Mouse (Mus musculus) embryo, embryonic 11.5 days (tissue): ENCODE measurements at regions not wholly inside any gene's neighbourhood (a gene's known extent, or its start where the extent isn't known, plus 50 kb on each side); places are given as distances from the start of the nearest gene placed in this dataset.

Experiments
- DNase-seq: peaks from one replicate; pipeline ENCODE4 v3.0.0-alpha.2; 2012; ENCODE audit warnings: low read depth, low spot score

DNA sequence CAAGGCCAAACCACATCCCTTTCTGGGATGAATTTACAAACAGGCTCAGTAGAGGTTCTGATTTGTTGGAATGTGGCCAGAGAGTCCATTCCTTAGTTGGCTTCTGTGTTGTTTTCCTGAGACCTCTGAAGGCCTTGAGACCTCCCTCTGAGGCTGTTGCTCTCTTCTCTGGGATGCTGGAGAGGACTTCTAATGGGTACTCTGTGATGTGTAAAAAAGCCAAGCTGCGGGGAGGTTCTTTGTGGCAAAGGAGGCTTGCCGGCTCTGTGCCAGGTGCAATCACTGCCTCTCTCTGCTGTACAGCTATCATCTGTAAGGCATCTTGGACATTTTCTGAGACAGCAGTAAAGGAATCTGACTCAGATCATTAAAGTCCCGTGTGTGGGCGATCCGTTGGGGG is 192.3 kb downstream of the Gm5447 start:
- no peak for DNase-seq

DNA sequence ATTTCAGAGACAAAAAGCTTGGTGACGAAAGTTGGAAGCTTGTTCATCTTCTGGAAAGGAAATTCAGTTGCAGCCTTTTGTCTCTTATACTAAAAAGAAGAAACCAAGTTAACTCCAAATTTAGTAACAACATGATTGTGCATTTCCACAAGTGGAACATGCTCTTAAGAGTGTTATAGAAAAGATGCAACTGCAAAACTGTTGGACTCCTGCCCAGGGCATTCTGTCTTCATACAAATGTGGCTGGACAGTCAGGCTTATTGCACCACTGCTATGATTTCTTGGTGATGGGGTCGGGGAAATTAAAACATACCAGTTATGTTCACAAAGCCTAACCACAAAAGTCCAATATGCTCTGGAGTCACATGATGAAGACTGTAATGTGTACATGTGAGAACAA is 194.8 kb downstream of the Gm5447 start:
- DNase-seq: no peak

DNA sequence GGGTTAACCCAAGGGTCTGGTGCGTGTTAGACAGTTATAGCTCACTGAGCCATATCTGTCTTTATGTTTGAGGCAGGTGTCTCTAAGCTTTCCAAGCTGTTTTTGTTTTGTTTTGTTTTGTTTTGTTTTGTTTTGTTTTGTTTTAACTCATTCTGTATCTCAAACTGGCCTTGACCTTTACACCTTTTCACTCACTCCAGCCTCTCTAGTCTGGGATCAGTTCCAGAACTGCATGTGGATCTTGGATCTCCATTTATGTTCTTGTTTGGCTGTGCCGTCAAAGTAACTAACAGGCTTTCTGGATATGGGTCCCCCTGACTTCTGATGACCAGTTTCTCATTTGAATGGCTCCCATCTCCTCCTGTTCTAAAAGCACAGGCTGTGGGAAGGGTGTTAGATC is 197.7 kb downstream of the Gm5447 start:
- DNase-seq: no peak

DNA sequence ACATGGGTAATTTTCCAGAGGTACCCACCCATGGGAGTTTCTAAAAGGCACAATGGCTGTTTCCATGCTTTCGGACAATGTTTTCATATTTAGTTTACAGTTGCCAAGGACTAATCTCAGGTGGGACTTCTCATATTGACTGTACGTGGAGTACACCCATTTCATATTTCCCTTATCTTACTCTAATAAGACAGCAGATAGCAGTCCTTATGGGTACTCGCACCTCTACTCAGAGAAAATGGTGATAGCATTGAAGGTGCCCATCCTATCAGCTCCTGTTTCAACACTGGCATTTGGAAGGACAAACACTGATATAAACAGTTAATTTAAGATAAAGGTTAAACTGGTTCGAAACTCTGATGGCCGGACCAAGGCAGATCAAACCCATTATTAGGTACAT is 198.6 kb downstream of the Gm5447 start:
- DNase-seq: no peak

DNA sequence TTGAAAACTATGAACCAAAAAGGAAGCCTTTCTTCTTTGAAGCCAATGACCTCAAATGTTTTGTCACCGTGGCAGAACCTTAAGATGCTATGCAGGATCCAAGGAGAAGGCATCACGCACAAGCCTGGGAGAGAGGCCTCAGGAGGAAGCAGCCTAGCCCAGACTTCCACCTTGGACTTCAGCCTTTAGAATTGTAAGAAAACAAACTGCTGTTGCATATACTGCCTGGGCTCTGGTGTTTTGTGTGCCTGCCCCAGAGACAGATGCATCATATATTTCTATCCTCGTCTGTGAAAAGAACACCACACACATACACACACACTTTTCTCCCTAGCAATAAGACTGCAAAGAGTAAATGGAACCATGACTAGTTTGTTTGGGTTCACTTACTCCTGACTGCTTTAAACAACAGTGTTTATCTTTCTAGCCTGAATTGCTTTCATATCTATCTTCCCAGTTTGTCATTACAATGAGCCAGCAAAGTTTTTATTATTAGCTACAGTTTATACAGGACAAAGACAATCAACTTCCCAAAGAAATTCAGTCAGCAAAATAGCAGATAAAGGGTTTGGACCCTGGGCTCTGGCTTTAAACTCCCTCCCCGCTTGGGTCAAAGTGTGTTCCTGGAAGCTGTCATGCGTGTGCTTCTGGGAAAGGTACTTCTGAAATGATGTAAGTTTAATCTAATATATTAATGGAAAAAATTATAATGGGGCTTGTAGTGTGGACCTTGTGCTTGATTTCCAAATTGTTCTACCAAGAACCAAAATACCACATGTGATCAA is 204.2 kb downstream of the Gm5447 start:
- DNase-seq: no peak

DNA sequence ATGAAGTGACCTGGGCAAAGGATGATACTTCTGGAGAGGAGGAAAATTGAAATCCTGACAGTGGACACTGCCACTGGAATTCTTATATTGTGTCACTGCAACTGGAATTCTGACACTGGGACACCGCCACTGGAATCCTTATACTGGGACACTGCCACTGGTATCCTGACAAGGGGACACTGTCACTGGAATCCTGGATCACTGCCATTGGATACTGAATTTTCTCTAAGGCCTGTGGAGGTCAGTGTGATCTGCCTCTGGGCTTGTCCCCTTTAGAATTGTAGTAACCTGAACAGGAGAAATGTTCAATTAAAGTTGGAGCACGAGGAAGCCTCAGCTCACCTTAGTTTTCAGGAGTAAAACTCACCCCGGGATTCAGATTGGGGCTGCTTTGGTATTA is 205.0 kb downstream of the Gm5447 start:
- DNase-seq: no peak

DNA sequence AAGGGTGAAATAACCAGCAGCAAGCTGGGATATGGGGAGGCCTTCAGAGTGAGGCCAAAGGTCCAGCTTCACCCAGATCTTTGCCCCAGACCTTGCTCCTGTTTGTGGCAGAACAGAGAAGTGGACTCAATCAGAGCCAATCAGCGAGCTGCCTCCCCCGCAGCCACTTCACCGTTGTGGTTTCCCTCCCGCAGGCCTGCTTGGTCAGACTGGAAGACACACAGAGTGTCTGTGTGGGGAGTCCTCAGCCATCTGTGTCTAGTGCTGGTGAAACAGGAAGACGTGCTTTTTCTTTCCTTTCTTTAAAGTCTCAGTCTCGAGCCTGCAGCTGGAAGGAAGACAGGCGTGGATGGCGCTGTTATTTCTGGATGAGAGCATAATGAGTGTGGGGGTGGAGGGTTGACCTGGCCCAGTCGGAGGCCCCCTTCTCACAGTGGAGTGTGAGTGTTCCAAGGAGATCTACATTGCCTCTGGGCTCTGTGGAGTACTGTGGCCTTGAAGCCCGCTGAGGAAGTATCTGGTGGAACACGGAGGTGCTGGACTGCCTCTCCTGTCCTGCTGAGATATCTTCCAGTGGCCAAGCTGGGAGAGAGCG is 205.5 kb downstream of the Gm5447 start:
- DNase-seq: no peak

DNA sequence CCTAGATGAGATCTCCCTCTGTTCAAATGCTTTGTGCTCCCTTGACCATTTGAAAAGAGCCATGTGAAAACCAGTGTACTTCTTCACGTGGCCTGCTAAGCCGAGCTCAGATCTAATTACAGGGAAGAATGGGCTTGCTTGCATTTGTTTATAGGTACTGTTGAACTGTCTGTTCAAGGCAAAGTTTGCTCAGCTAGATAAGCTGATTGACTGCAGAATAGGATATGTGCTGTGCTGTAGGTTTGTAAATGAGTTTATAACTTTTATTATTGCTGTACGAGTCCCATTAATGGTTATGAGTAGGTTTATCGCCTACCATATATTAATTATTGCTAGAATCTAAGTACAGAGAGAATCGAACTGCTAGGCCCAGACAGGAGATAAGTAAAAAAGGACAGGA is 207.5 kb downstream of the Gm5447 start:
- DNase-seq: no peak

DNA sequence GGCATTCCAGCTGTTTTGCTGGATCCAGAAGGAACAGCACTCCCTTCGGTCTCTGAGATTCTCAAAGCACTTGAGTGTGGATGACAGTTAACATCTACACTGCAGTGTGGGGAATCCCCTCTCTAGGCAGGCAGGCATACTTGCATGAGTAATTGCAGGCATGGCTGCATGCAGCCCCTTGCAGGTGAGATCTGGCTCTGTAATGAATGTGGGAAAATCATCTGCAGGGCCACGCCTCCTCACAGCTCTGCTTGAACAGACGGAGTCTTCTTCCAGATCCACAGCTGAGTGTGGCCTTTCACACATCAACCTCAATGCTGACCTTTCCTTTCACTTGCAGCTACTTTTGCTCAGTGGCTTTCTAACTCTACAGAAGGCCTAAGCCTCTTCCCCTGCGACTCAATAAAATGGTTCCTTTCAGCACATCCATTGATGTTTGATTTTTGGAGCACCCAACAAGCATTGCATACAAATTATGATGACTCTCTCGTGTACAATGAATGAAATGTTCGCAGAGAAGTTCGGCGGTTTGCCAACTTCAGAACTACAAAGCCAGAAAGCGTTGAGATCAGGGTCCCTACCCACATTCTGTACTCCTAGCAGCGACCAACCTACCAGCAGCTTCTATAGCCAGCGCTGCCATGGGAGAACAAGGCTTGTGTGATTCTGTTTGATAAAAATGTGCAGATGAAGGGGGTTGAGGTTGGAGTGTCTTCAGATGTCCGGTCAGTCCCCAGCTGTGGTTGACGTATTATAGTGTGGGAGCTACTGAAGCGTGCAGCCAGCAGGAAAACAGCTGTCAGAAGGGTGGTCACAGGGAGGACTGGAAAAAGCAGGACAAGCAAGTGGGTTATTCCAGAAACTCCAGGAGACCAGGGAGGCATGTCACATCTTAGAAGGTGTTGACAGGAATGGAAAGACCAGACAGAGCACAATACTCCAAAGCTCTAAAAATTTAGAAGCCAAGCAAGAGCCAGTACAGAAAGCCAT is 211.1 kb downstream of the Gm5447 start:
- DNase-seq: no peak

DNA sequence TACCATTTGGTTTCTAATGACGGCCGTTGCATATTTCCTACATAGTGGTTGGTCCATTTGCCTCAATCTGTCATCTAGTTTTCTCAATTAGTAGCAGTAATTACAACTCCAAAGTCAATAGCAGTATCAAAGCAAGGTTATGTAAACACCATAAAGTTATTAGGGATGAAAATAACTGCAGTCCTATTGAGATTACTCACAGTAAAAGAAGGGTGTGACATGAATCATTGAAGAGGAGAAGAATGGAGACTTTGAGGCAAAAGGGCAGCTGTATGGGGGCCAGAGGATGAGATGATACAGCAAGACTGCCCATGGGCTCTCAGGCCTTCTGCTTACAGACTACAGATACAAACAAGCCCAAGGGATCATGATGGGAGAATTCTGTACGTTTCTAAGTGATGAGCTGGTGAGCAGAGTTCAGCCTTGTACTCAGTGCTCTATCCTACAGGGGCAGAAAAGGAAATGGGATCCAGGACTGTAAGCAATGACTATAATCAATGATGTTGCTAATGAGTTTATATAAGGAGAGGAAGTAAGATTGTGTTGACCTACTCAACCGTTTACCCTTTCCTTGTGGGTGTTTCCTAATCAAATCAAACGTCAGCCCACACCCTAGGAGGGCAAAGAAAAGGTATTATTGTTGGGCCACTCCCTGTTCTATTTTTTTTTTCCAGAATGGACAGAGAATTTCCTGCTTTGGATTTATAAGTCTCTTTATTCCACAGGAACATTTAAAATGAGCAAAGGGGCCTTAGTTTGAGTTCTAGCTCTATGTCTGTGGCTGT is 213.0 kb downstream of the Gm5447 start:
- no peak for DNase-seq

DNA sequence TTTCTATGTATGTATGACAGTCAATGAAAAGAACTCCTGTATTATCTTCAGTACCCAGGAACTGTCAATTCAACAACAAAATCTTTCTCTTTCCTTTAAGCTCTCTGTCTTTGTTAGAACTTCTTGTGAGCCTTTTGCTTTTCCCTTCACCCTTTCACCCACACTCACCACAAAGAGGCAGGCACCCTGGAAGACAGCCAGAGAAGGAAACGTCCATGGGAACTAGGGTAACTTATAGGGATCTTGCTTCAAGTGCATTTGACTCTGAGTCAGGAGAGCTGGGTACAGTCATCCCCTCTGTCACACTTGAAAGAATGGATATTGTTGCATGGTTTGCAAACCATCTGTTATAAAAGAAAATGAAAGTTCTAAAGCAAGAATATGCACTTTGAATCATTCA is 215.1 kb downstream of the Gm5447 start:
- DNase-seq: no peak

DNA sequence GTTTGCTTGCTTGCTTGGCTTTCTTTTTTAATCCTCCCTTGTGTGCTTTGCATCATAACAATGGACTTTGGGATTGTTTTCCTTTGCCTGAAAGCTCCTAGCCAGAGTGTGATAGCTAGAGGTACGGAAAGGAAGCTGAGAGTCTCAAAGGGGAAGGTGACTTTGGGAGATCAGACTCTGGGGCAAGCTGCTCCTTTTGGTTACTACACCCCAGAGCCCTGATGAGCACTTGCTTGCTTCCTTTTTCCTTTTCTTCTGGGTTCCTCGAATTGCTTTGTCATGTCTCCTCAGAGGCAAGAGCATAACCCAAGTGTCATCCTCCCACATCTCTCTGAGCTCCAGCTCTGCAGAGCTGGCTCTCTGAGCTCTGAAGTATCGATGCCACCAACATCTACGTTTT is 216.0 kb downstream of the Gm5447 start:
- DNase-seq: no peak

DNA sequence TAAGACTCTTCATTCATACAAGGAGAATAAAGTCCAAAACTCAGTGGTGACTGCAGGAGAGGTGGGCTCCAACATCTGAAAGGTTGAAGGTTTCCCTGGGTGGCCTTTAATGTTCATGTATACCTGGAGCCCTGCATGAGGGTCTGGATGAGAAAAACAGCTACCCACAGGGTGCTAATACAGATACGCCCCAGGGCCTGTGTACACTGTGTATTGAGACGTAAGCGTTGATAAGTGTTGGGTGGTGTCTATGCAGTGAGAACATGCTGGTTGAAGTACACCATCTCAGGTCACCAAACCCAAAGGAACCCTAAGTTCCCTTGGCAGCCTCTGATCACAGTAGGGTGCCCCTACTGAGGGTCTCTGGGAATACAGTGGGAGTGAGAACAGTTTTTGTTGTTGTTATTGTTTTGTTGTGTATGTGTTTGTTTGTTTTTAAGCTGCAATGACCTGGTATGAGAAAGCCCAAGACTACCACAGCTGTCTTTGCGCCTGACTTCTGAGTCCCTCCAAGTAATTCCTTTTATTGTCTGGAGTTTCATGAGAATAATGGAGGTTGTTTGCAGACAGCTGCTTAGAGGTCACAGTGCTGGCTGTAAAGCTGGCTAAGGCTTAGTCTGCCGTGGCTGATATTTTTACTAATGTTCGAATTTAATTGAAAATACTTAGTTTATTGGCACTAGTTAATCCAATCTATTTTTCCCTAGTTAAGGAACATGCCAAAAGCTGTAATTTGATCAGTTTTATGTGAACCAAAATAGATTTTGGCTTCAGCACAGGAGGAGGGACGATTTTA is 217.5 kb downstream of the Gm5447 start:
- DNase-seq: no peak

DNA sequence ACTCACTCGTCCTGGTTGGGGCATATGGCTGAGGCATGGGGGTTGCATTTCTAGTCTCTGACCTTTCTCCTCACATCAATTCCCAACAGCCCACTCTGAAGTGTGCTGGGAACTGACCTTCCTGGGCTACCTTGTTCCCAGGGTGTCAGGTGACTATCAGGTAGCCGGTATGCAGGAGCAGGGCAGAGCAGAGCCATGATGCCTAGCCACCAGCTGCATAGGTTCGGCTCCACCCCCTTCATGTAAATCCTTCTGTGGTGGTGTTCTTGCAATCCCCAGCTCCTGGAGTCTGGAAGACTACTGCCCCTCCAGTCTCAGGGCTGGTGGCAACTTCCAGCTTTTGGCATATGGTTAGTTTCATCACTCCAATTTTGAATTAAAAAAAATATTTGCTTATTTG is 221.0 kb downstream of the Gm5447 start:
- no peak for DNase-seq

DNA sequence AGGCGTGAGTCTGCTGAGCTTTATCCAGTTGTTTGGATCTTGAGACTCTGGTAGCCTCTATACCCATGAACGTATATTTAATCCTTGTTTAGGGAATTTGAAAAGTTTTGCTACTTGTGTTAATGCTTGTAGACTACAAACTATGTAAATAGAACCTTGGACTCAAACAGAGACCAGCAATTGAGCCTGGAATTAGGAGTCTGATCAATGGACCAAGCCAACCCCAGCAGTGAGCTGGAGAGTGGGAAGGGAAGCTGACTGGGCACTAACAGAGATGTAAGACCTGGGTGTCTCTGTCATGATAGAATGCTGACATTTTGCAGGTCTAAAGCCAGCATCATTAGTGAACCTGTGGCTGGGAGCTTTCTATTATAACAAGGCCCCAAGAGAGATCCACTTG is 222.5 kb downstream of the Gm5447 start:
- DNase-seq: no peak

DNA sequence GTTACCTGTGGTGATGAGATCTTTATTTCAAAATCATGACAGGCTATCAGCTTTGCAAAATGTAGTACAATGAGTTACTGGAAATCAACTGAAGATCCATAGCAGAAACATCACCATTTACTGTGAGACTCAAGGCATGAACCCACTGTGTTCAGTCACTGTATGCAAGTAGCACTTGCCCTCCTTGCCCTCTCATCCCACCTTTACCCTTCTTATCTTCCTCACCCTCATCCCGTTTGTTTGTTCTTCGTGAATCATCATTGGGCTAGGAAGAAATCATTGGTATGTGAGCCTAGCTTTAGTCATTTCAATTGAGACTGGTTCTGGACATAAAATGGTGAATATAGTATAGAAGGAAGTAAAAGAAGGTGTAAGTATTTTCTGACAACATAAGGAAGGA is 223.6 kb downstream of the Gm5447 start:
- DNase-seq: no peak

DNA sequence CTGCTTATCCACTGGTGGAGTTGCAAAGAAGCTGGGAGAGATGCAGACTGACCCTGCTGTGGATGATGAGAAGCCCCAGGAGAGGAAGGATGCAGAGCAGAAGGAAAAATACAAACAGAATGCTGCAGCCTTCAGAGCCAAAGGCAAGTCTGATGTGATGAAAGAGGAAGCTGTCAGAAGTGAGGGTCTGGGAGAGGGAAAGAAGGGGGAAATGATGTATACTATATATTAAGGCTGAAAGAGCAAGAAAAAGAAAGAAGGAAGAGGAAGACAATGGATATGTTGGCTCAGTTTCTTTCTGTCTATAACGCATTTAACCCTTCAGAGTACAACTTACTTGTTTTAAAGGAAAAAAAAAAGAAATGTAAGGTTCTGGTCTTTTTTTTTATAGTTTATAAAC is 225.4 kb downstream of the Gm5447 start:
- no peak for DNase-seq

DNA sequence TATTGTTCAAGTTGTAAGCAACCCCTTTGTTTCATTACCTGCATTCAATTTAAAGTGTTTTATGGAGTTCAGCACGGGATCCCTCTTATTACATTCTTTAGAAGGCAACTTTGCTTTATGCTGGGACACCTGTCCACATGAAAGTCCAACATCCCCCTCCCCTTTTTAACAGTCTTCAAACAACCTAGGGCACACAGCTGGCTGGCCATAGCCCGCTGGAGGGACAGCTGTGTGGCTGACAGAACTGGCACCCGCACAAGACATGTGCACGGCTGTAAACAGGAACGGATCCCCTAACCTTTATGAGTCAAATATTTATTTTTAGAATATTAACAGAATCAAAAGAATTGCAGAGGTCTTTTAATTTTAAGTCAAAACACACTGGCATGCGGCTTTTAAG is 230.1 kb downstream of the Gm5447 start:
- no peak for DNase-seq

DNA sequence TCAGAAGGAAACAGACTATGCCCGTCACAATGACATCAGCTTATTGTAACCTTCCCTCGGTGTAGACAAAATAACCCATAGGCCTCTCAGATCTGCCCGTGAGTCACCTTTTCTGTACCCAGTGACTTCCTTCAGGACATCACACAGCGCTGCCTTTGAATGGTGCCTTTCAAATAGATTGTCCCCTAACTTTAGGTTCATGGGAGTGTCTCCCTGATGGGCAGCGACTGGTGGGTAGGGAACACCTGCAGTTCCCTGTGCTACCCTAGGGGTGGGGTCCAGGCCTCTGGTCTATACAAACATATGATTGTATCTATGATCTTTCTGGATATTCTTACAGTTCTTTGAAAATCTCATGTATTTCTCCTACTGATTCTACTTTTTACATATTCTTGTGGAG is 232.4 kb downstream of the Gm5447 start:
- no peak for DNase-seq

DNA sequence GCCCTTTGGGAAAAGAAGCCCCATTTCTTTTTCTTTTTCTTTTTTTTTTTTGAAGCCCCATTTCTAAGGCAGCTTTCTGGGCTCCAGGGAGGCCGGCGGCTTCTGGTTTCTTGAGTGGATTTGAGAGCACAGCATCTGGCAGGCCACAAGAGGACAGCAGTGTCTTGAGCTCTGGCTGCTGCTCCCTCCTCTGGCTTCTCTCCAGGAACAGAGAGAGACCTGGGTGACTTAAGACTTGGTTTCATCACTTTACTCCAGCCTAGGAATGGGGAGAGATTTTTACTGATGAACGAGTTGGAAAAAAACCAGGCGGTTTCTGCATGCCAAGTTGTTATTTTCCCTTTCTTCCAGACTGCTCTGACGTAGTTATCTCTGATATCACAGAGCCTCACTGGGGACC is 233.7 kb downstream of the Gm5447 start:
- DNase-seq: peak; percentile 11

DNA sequence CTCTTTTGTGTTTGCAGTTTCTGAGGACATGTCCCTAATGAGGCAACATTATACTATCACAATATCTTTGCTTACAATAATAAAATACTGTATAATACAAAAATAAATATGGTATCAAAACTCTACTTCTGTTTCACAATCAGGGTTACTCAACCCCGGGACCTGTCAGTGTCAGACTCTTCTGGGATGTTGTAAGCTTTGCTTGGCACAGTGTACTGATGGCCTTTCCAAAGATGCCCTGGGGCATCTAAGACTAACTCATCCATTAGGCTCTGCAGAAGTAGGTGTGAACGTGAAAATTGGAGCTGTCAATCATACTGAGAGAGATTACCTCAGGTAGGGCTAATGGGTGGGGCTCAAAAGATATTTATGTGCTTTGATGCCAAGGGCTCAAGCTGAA is 249.0 kb downstream of the Gm5447 start:
- no peak for DNase-seq
